In the genomic region with DNA sequence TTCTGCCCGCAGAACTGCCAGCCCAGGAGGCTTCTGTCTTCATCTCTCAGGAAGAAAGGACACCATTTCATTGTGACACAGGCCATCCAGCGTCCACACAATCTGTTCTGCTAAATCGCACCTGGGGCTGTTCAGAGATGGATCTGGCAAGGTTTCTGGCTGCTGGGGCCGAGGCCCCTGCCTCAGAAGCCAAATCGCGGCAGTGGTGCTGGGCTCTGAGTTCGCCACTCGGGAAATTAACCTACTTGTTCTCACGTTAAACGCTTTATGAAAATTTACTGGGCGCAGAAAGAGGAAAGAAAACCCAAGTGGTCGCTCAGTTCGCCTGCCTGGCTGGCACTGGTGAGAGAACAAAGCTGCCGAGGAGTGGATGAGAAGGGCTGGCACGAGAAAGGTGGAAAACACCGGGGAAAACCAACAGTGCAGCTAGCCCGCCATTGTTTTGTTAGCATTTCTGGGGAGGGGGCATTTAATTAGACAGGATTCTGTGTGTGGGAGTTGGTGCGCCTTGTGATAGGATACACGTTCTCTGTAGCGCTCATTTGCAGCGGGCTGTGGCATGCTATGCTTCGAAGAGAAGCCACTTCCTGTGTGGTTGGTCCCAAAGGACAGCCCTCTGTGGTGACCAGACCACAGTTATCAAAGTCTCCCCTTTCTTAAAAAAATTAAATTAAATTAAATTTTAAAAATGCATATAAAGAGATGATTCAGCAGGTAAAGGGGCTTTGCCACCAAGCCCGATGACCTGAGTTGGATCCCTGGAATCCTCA, we compare ENCODE assay signal across 15 mouse cellular contexts.
DNase-seq lines count a peak whose midpoint lies in the region; ATAC-seq lines count a peak whose summit lies in the region.
"Had no signal": no experiment of that assay in that cellular context is flagged by ENCODE, and none has a peak within 500 bp of the region (broad histone marks: within the 10 kb centered on the region; RNA-seq: fewer than 3 reads in every experiment).

No protein-coding gene starts in this region.

- no peak overlapping the region for H3K4me3 ChIP-seq in midbrain, embryonic 14.5 days (replicated peaks; ENCODE audit: low read depth, low read length)
- H3K4me3 ChIP-seq in midbrain, embryonic 15.5 days = no peak overlapping the region
- H3K4me3 ChIP-seq: forebrain, embryonic 13.5 days; heart, embryonic 13.5 days had no signal

- H3K36me3 ChIP-seq in midbrain, embryonic 14.5 days (ENCODE audit: control insufficient read depth, insufficient read depth, low read length) = no peaks in the 10 kb centered on the region
- H3K36me3 ChIP-seq in midbrain, embryonic 15.5 days (replicated peaks) = no peaks in the 10 kb centered on the region
- H3K36me3 ChIP-seq in splenic B cell, adult 2 months (ENCODE audit: control insufficient read depth, insufficient read depth, low read length, poor library complexity, severe bottlenecking) = no peaks in the 10 kb centered on the region
- H3K36me3 ChIP-seq: heart, embryonic 13.5 days had no signal

- H3K27ac ChIP-seq in midbrain, embryonic 14.5 days (replicated peaks; ENCODE audit: low read depth, low read length) = no peak overlapping the region
- H3K27ac ChIP-seq in midbrain, embryonic 15.5 days = no peak overlapping the region
- H3K27ac ChIP-seq: forebrain, embryonic 13.5 days; heart, embryonic 13.5 days had no signal

- H3K9ac ChIP-seq in midbrain, embryonic 14.5 days (replicated peaks; ENCODE audit: low read length) = no peak overlapping the region
- H3K9ac ChIP-seq in midbrain, embryonic 15.5 days = no peak overlapping the region
- H3K9ac ChIP-seq: forebrain, embryonic 13.5 days; heart, embryonic 13.5 days had no signal

- H3K27me3 ChIP-seq in midbrain, embryonic 14.5 days (ENCODE audit: control insufficient read depth, insufficient read depth, low read length) = peaks cover 4% of the 10 kb centered on the region; the same call in 1 of the 2 replicates
- peaks cover 4% of the 10 kb centered on the region for H3K27me3 ChIP-seq in midbrain, embryonic 15.5 days (replicated peaks)
- H3K27me3 ChIP-seq in splenic B cell, adult 2 months (ENCODE audit: control insufficient read depth, insufficient read depth, low read length, poor library complexity, severe bottlenecking) = no peaks in the 10 kb centered on the region
- H3K27me3 ChIP-seq: forebrain, embryonic 13.5 days; heart, embryonic 13.5 days had no signal

- no peak; the same call in 1 of the 2 replicates for ATAC-seq in midbrain, embryonic 14.5 days (ENCODE audit: low FRiP score, low TSS enrichment)
- ATAC-seq in midbrain, embryonic 15.5 days (replicated peaks) = no peak
- ATAC-seq: forebrain, embryonic 13.5 days had no signal

- no peaks in the 10 kb centered on the region for H3K4me1 ChIP-seq in midbrain, embryonic 14.5 days (ENCODE audit: control insufficient read depth, insufficient read depth, low read length)
- H3K4me1 ChIP-seq in midbrain, embryonic 15.5 days = no peaks in the 10 kb centered on the region
- H3K4me1 ChIP-seq: heart, embryonic 13.5 days had no signal

- DNase-seq in cerebellum, adult 18-20 months = peak; percentile 31 to 35
- DNase-seq in cerebellum, adult 11-12 months = no peak
- peak; percentile 64 for DNase-seq in heart, adult 11 months
- DNase-seq in heart, adult 8-10 months (ENCODE audit: low spot score) = no peak
- DNase-seq in midbrain, embryonic 14.5 days = peak; percentile 24
- DNase-seq in splenic B cell, adult 2 months (ENCODE audit: low read depth, low spot score) = peak; percentile 11
- no peak for DNase-seq in kidney, adult 18-20 months
- DNase-seq: adrenal gland, adult 2 months; gastrocnemius, postnatal 14 days; heart, adult 18-20 months; heart, postnatal 14 days; kidney, adult 11 months had no signal

- WGBS in midbrain, embryonic 14.5 days = 73% methylated on average over 23 of the region's 23 CpGs
- WGBS in midbrain, embryonic 15.5 days = 68% methylated on average over 23 of the region's 23 CpGs

- H3K9me3 ChIP-seq in midbrain, embryonic 14.5 days (ENCODE audit: control insufficient read depth, low read length) = no peaks in the 10 kb centered on the region
- no peaks in the 10 kb centered on the region for H3K9me3 ChIP-seq in midbrain, embryonic 15.5 days
- H3K9me3 ChIP-seq: forebrain, embryonic 13.5 days; heart, embryonic 13.5 days had no signal

- no peak overlapping the region for H3K4me2 ChIP-seq in midbrain, embryonic 14.5 days (ENCODE audit: low read length)
- no peak overlapping the region for H3K4me2 ChIP-seq in midbrain, embryonic 15.5 days
- H3K4me2 ChIP-seq: forebrain, embryonic 13.5 days; heart, embryonic 13.5 days had no signal

Comparison
In these comparisons a context has a peak if more than half of its experiments do, and no peak if none do; other contexts are left out.
1. DNase-seq: peak in cerebellum, adult 18-20 months (2 of 2), heart, adult 11 months (single experiment), midbrain, embryonic 14.5 days (single experiment) and splenic B cell, adult 2 months (single experiment); none in cerebellum, adult 11-12 months (single experiment), heart, adult 8-10 months (single experiment) and kidney, adult 18-20 months (single experiment).